Mouse (Mus musculus) frontal cortex, postnatal 10 days (tissue): Measurements from ENCODE around the gene Rapgef1.
"Not testable (repeated sequence)": the region's sequence is repeated elsewhere in the genome, so short reads cannot be mapped to it uniquely, and the experiment has no call there.

ENCODE experiments used
- DNase-seq, 2 experiments: peaks; one replicate each; pipeline ENCODE4 v3.0.0; 2022; ENCODE audit warnings: low spot score in 2 of 2, mixed read lengths in 1 of 2

The Rapgef1 gene

GRCm38 (mm10) chr2:29739368-29739767 lies 119.8 kb downstream of the Rapgef1 start:
- no peak for DNase-seq

GRCm38 (mm10) chr2:29741207-29741606 lies 121.7 kb downstream of the Rapgef1 start:
- no peak for DNase-seq

GRCm38 (mm10) chr2:29744256-29744655 lies 124.7 kb downstream of the Rapgef1 start:
- no peak for DNase-seq

- DNase-seq, result peak in 1 of 2 experiments; percentile 27
These were observed 127.8 kb downstream of the Rapgef1 start for GRCm38 (mm10) chr2:29747188-29747782.

GRCm38 (mm10) chr2:29747852-29748251 lies 128.3 kb downstream of the Rapgef1 start:
- no peak for DNase-seq

GRCm38 (mm10) chr2:29748499-29748898 lies 129.0 kb downstream of the Rapgef1 start:
- no peak for DNase-seq

- DNase-seq, result no peak
These were observed 132.0 kb downstream of the Rapgef1 start, which contains the start of gene Gm13420 for GRCm38 (mm10) chr2:29751497-29751896. TSS of gene Gm13420 (minus strand) at chr2:29751685.

- no peak for DNase-seq
These were observed 132.9 kb downstream of the Rapgef1 start for GRCm38 (mm10) chr2:29752397-29752796.

GRCm38 (mm10) chr2:29755693-29756092 lies 136.2 kb downstream of the Rapgef1 start:
- no peak for DNase-seq

- peak in 1 of 2 experiments; percentile 42 for DNase-seq
These were observed 145.3 kb downstream of the Rapgef1 start for GRCm38 (mm10) chr2:29764831-29765230.

- DNase-seq, result no peak
These were observed 148.6 kb downstream of the Rapgef1 start for GRCm38 (mm10) chr2:29767976-29768709.

- no peak for DNase-seq
These were observed 149.4 kb downstream of the Rapgef1 start for GRCm38 (mm10) chr2:29768901-29769300.

- DNase-seq, result no peak
These were observed 150.6 kb downstream of the Rapgef1 start for GRCm38 (mm10) chr2:29770162-29770561.

- no peak for DNase-seq
These were observed 152.3 kb downstream of the Rapgef1 start for GRCm38 (mm10) chr2:29771611-29772461.

GRCm38 (mm10) chr2:29773323-29773722 lies 153.8 kb downstream of the Rapgef1 start:
- DNase-seq, result no peak

GRCm38 (mm10) chr2:29781256-29781655 lies 161.7 kb downstream of the Rapgef1 start:
- not testable (repeated sequence) for DNase-seq

- no peak for DNase-seq
These were observed 164.8 kb downstream of the Rapgef1 start for GRCm38 (mm10) chr2:29784290-29784689.

- DNase-seq, result peak; percentile 88
These were observed 167.8 kb downstream of the Rapgef1 start, which contains the start of gene Coq4 for GRCm38 (mm10) chr2:29787104-29787917. TSS of gene Coq4 (plus strand) at chr2:29787493.

GRCm38 (mm10) chr2:29787937-29788681 lies 168.6 kb downstream of the Rapgef1 start, which contains the start of gene Trub2:
TSS of gene Trub2 (minus strand) at chr2:29788502.
- peak; percentile 65 to 82 for DNase-seq
